Mouse (Mus musculus) liver, embryonic 18 days (tissue): Measurements from ENCODE around the gene Hist1h2bm. TPM values are rescaled to one million over a fixed set of nuclear protein-coding genes. Genes with fewer than 3 reads are reported as not detected.

Source experiments
- polyA plus RNA-seq: library from polyadenylated mRNA; depleted of rRNA; stranded (reverse); fragments of >200 nt; gene quantifications from 2 replicates; pipeline ENCODE4 v1.2.3, GENCODE M21; 2012; rRNA removed

The Hist1h2bm gene
- 4.9 and 7.3 TPM in 2 replicates for polyA plus RNA-seq

GRCm38 (mm10) chr13:21721757-21722372, at the start of gene Hist1h2bm:
Gene Hist1h2bm (plus strand): TSS chr13:21722044.

GRCm38 (mm10) chr13:21677305-21677704, 44.5 kb upstream of the Hist1h2bm start, which contains the start of gene Olfr1360:
Gene Olfr1360 (minus strand): TSS chr13:21677405.

GRCm38 (mm10) chr13:21697811-21698210, 24.0 kb upstream of the Hist1h2bm start, which contains the start of gene Olfr1359:
Gene Olfr1359 (plus strand): TSS chr13:21698111.

GRCm38 (mm10) chr13:21715864-21716539, 5.8 kb upstream of the Hist1h2bm start, which contains the start of the genes Hist1h2bl and Hist1h2ai:
Gene Hist1h2bl (minus strand): TSS chr13:21716143.
Gene Hist1h2ai (plus strand): TSS chr13:21716422.

DNA sequence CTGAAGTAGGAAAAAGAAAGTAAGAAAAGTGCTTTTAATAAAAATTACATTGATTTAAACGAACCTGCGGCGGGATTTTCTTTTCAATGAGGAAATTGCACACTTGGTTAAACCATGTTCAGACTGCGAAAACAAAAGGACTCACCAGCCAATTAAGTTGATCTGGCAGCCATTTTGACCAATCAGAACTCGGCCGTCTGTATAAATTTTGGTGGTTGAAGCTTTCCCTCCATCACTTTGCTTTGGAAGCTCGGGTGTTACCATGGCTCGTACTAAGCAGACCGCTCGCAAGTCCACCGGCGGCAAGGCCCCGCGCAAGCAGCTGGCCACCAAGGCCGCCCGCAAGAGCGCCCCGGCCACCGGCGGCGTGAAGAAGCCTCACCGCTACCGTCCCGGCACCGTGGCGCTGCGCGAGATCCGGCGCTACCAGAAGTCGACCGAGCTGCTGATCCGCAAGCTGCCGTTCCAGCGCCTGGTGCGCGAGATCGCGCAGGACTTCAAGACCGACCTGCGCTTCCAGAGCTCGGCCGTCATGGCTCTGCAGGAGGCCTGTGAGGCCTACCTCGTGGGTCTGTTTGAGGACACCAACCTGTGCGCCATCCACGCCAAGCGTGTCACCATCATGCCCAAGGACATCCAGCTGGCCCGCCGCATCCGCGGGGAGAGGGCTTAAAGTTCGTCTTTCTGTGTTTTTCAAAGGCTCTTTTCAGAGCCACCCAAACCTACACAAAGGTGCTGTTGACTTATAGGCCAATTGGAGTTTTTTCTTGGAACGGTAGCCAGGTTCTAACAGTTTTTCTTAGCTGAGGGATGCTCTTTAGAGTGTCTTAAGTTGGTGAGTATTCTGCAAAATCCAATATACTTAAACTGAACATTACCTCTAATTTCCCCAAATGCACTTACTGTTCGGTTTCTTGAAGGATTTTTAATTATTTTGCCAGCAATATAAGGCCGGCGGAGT, 4.2 kb upstream of the Hist1h2bm start, which contains the start of gene Hist1h3h:
Gene Hist1h3h, plus strand, starts transcription at position 263 of the 961 bp plus-strand sequence.

DNA sequence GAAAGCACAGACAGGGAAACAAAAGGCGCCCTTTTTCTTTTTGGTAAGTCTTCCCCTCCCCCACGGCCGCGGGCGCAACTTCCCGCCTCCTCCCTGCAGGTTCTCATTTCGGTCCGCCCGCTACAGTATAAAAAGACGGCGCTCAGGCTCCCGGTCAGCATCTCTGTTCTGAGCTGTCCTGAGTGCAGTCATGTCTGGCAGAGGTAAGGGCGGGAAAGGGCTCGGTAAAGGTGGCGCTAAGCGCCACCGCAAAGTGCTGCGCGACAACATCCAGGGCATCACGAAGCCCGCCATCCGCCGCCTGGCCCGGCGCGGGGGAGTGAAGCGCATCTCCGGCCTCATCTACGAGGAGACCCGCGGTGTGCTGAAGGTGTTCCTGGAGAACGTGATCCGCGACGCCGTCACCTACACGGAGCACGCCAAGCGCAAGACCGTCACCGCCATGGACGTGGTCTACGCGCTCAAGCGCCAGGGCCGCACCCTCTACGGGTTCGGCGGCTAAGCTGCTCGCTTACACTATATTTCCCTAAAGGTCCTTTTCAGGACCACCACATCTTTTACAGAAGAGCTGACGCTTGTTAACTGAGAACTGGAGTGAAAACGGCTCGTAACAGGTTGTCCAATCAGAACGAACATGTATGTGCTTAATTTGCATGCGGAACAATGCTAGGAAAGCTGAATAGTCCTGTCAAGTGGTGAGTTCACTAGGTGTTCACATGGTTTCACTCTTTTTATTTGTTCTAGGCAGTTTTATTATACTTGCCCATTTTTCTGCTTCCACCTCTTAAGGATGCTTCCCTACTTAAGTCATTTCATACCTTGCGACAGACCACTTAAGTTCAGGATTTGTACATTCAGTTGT, 13.3 kb downstream of the Hist1h2bm start, which contains the start of gene Hist1h4j:
Gene Hist1h4j, plus strand, starts transcription at position 159 of the 862 bp plus-strand sequence.

DNA sequence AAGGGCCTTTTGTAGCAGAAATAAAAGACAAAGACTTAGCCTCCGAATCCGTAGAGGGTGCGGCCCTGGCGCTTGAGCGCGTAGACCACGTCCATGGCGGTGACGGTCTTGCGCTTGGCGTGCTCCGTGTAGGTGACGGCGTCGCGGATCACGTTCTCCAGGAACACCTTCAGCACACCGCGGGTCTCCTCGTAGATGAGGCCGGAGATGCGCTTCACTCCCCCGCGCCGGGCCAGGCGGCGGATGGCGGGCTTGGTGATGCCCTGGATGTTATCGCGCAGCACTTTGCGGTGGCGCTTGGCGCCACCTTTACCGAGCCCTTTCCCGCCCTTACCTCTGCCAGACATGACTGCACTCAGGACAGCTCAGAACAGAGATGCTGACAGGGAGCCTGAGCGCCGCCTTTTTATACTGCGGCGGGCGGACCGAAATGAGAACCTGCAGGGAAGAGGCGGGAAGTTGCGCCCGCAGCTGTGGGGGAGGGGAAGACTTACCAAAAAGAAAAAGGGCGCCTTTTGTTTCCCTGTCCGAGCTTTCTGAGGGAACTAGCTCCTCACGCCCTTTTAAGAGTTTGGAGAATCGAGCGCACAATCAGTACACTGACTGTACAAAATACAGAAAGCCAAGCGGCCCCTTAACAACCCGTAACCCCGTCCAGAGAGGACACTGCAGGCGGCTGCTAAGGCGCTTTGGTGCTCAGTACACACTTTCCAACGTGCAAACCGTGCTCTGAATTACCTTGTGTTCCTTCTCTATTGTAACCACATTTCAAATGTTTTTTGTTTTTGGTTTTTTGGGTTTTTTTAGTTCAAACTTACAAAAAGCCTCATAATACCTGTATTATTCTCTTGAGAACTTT, 28.5 kb downstream of the Hist1h2bm start, which contains the start of gene Hist1h4k:
Gene Hist1h4k, minus strand, starts transcription at position 347 of the 859 bp plus-strand sequence.

DNA sequence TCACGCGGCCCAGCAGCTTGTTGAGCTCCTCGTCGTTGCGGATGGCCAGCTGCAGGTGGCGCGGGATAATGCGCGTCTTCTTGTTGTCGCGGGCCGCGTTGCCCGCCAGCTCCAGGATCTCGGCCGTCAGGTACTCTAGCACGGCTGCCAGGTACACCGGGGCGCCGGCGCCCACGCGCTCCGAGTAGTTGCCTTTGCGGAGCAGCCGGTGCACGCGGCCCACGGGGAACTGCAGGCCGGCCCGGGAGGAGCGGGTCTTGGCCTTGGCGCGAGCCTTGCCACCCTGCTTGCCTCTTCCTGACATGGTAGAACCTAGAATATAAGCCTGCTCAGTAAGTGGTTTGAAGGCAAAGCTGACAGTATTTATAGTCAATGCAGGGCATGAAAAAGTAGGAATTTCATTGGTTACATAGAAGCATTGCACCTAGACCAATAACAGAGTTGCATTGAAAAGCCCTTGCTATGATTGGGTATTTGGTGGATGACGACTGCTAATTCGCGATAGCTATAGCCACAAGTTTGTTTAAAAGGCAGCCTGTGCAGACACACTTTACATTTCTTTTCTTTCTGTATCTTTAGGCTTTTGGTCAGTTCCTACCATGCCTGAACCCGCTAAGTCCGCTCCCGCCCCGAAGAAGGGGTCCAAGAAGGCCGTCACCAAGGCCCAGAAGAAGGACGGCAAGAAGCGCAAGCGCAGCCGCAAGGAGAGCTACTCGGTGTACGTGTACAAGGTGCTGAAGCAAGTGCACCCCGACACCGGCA, 31.9 kb downstream of the Hist1h2bm start, which contains the start of the genes Hist1h2ak and Hist1h2bn:
Gene Hist1h2ak, minus strand, starts transcription at position 304 of the 762 bp plus-strand sequence.
Gene Hist1h2bn, plus strand, starts transcription at position 600 of the 762 bp plus-strand sequence.

Other genes starting within 250 kb of the Hist1h2bm start
- 0.22 and 0.26 TPM in 2 replicates for gene Zkscan4, start 243.1 kb upstream of the Hist1h2bm start, polyA plus RNA-seq
- not detected in 2 replicates for gene Gm10065, start 242.6 kb upstream of the Hist1h2bm start, polyA plus RNA-seq
- gene AK157302, start 226.8 kb upstream of the Hist1h2bm start, polyA plus RNA-seq = 0.34 and 0.50 TPM in 2 replicates
- 5.1 and 11.2 TPM in 2 replicates for gene Gm11273, start 220.6 kb upstream of the Hist1h2bm start, polyA plus RNA-seq
- 2.0 and 2.3 TPM in 2 replicates for gene Zkscan8, start 190.9 kb upstream of the Hist1h2bm start, polyA plus RNA-seq
- gene Olfr1366, start 179.2 kb upstream of the Hist1h2bm start, polyA plus RNA-seq = not detected in 2 replicates
- not detected in 2 replicates for gene Olfr1535, start 162.2 kb upstream of the Hist1h2bm start, polyA plus RNA-seq
- gene Olfr1364, start 140.3 kb upstream of the Hist1h2bm start, polyA plus RNA-seq = not detected in 2 replicates
- not detected in 2 replicates for gene Olfr1362, start 108.0 kb upstream of the Hist1h2bm start, polyA plus RNA-seq
- not detected in 2 replicates for gene Olfr11, start 79.5 kb upstream of the Hist1h2bm start, polyA plus RNA-seq
- not detected in 2 replicates for gene Olfr1361, start 58.7 kb upstream of the Hist1h2bm start, polyA plus RNA-seq
- not detected in 2 replicates for gene Olfr1360, start 44.6 kb upstream of the Hist1h2bm start, polyA plus RNA-seq
- gene Olfr1359, start 23.9 kb upstream of the Hist1h2bm start, polyA plus RNA-seq = not detected in 2 replicates
- gene Hist1h2bl, start 5.9 kb upstream of the Hist1h2bm start, polyA plus RNA-seq = 5.9 and 7.6 TPM in 2 replicates
- 1.9 and 2.8 TPM in 2 replicates for gene Hist1h2ai, start 5.6 kb upstream of the Hist1h2bm start, polyA plus RNA-seq
- gene Hist1h3h, start 4.4 kb upstream of the Hist1h2bm start, polyA plus RNA-seq = 11.5 and 11.6 TPM in 2 replicates
- gene Hist1h4j, start 13.0 kb downstream of the Hist1h2bm start, polyA plus RNA-seq = 9.1 and 9.2 TPM in 2 replicates
- gene Hist1h4k, start 28.5 kb downstream of the Hist1h2bm start, polyA plus RNA-seq = 14.1 and 22.0 TPM in 2 replicates
- gene Hist1h2ak, start 31.8 kb downstream of the Hist1h2bm start, polyA plus RNA-seq = 17.2 and 18.2 TPM in 2 replicates
- 10.0 and 14.8 TPM in 2 replicates for gene Hist1h2bn, start 32.1 kb downstream of the Hist1h2bm start, polyA plus RNA-seq
- gene Hist1h1b, start 58.6 kb downstream of the Hist1h2bm start, polyA plus RNA-seq = 3.8 and 4.1 TPM in 2 replicates
- 13.4 and 17.5 TPM in 2 replicates for gene Hist1h3i, start 61.3 kb downstream of the Hist1h2bm start, polyA plus RNA-seq
- 3.5 and 4.0 TPM in 2 replicates for gene Hist1h2an, start 65.2 kb downstream of the Hist1h2bm start, polyA plus RNA-seq
- 1.2 and 2.5 TPM in 2 replicates for gene Hist1h2bp, start 65.4 kb downstream of the Hist1h2bm start, polyA plus RNA-seq
- gene Hist1h2bq, start 88.2 kb downstream of the Hist1h2bm start, polyA plus RNA-seq = 3.5 and 6.3 TPM in 2 replicates
- gene Hist1h2ao, start 88.4 kb downstream of the Hist1h2bm start, polyA plus RNA-seq = not detected in 2 replicates
- not detected in 2 replicates for gene Hist1h4m, start 89.7 kb downstream of the Hist1h2bm start, polyA plus RNA-seq
- 19.1 and 27.0 TPM in 2 replicates for gene Hist1h4n, start 110.2 kb downstream of the Hist1h2bm start, polyA plus RNA-seq
- 35.2 and 36.1 TPM in 2 replicates for gene Hist1h2ap, start 111.5 kb downstream of the Hist1h2bm start, polyA plus RNA-seq
- 2.2 and 6.7 TPM in 2 replicates for gene Hist1h2br, start 111.7 kb downstream of the Hist1h2bm start, polyA plus RNA-seq
- gene Zfp184, start 223.1 kb downstream of the Hist1h2bm start, polyA plus RNA-seq = 0.38 and 0.39 TPM in 2 replicates